Mouse (Mus musculus): ENCODE measurements around the gene Flg2. TPM values are rescaled to one million over a fixed set of nuclear protein-coding genes. Genes with fewer than 3 reads are reported as not detected.

The Flg2 gene
- polyA plus RNA-seq (2012; rRNA removed), result not detected in 2 replicates

DNA sequence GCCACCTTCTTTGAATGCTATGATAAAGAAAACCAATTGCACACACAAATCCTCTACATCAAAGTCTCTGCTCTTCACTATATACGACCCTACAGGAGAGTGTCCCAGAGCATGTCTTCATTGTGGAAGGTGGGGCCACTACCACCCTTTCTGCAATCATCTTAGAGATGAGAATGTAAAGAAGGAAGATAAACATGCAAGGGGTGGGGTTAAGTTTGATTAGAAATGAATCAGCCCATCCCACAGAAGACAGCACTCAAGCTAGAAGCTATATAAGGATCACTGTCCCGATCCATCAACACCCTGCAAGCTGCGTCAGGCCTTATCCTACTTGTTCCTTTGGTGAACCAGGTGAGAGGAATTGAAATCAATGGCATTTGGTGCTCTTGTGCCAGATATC is at the start of gene Flg2:
TSS of gene Flg2 (plus strand) at position 301 of the 400 bp plus-strand sequence.
- 87% methylated on average over 3 of the region's 3 CpGs for WGBS
- Histone ChIP-seq H3K4me3 (replicated peaks; ENCODE audit: insufficient read depth, low read depth, low read length) (no peak within 1 kb of the TSS), H3K27ac (ENCODE audit: insufficient read depth, low read length) (no peak within 1 kb of the TSS), H3K27me3 (ENCODE audit: control insufficient read depth, insufficient read depth, low read length) (no peaks in the 10 kb centered on the region), H3K4me1 (ENCODE audit: control insufficient read depth, insufficient read depth, low read length) (no peaks in the 10 kb centered on the region)
- DNase-seq, result no peak
- TF ChIP-seq CTCF (IDR thresholded peaks at IDR 0.05; ENCODE audit: borderline replicate concordance, insufficient read depth, low read depth, low read length), result no peak
- no peak for TF ChIP-seq POLR2A (IDR thresholded peaks at IDR 0.05; ENCODE audit: borderline replicate concordance, insufficient read depth, low read length)

DNA sequence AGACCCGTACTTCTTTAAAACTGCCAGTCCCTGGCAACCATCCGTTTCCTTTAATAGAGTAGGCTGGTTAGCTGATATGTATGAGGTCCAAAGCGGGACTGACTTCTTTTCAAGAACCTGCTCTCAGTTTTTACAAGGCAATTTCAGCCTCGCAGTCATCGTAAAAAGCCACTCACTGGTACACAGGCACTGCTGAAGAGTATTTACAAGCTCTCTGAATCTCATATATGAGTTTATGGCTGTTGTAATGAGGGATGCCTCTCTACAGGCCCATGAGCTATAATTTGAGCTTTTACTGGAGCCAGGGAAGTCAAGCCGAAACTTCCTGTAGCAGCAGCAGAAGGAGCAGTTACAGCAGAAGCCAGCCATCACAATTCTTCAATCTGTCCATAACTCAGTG is 34.6 kb upstream of the Flg2 start:
- DNase-seq, result no peak
- TF ChIP-seq CTCF (IDR thresholded peaks at IDR 0.05; ENCODE audit: borderline replicate concordance, insufficient read depth, low read depth, low read length), result no peak
- TF ChIP-seq POLR2A (IDR thresholded peaks at IDR 0.05; ENCODE audit: borderline replicate concordance, insufficient read depth, low read length), result no peak
- no peak overlapping the region for H3K4me3 ChIP-seq (replicated peaks; ENCODE audit: insufficient read depth, low read depth, low read length)
- H3K4me1 ChIP-seq (ENCODE audit: control insufficient read depth, insufficient read depth, low read length), result no peaks in the 10 kb centered on the region
- 85% methylated on average over 6 of the region's 6 CpGs for WGBS
- no peak overlapping the region for H3K27ac ChIP-seq (ENCODE audit: insufficient read depth, low read length)
- H3K27me3 ChIP-seq (ENCODE audit: control insufficient read depth, insufficient read depth, low read length), result no peaks in the 10 kb centered on the region

DNA sequence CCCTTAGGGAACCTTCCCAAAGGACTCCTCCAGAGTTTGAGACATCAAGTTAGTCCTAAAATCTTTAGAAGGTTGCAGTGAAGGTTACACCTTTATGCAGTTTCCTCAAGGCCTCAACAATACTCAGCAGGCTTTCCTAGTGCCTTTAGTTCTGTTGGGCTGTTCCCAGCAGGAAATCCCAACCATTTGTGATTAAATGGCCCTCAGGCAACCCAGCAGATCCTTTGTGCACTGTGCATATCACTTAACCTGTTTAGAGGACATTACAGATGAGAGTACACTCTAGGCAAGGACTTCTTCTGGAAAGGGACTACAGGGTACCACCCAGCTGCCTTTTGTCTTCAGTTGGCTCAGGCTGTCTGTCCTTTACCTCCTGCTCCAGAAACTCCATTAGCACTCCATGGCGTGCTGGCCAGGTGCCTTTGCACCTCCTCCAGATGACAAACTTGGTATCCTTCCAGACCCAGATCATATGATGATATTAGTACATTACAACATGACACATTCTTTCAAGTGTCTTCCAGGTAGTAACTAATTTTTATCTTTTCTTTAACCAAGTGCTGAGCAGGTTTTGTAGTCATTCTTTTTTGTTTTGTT is 34.0 kb upstream of the Flg2 start:
- peak in 1 of 2 experiments; percentile 2 for DNase-seq
- 36% methylated on average over 1 of the region's 1 CpGs for WGBS
- Histone ChIP-seq H3K27ac (ENCODE audit: insufficient read depth, low read length) (no peak overlapping the region), H3K4me3 (replicated peaks; ENCODE audit: insufficient read depth, low read depth, low read length) (no peak overlapping the region), H3K4me1 (ENCODE audit: control insufficient read depth, insufficient read depth, low read length) (no peaks in the 10 kb centered on the region), H3K27me3 (ENCODE audit: control insufficient read depth, insufficient read depth, low read length) (no peaks in the 10 kb centered on the region)
- no peak for TF ChIP-seq POLR2A (IDR thresholded peaks at IDR 0.05; ENCODE audit: borderline replicate concordance, insufficient read depth, low read length)
- TF ChIP-seq CTCF (IDR thresholded peaks at IDR 0.05; ENCODE audit: borderline replicate concordance, insufficient read depth, low read depth, low read length), result no peak

DNA sequence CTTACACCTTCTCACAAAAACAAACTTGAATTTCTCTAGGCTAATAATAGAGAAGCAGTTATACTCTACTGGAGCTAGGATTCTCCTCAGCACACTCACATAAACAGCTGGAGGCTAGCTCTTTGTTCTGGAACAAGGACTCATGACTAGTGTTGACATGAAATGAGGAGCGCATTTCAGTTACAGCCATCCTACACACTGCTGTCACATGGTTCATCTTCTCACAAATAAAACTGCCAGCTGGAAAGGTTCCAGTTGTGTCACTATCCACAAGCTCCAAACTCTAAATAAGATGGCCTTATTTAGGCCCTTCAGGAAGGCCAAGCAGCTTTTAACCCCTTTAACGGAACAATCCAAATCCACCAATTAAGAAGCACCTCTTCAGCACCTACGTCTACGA is 16.2 kb upstream of the Flg2 start:
- no peak for DNase-seq
- no peaks in the 10 kb centered on the region for H3K27me3 ChIP-seq (ENCODE audit: control insufficient read depth, insufficient read depth, low read length)
- no peak overlapping the region for H3K27ac ChIP-seq (ENCODE audit: insufficient read depth, low read length)
- 83% methylated on average over 4 of the region's 4 CpGs for WGBS
- H3K4me3 ChIP-seq (replicated peaks; ENCODE audit: insufficient read depth, low read depth, low read length), result no peak overlapping the region
- TF ChIP-seq POLR2A (IDR thresholded peaks at IDR 0.05; ENCODE audit: borderline replicate concordance, insufficient read depth, low read length), result no peak
- TF ChIP-seq CTCF (IDR thresholded peaks at IDR 0.05; ENCODE audit: borderline replicate concordance, insufficient read depth, low read depth, low read length), result no peak
- no peaks in the 10 kb centered on the region for H3K4me1 ChIP-seq (ENCODE audit: control insufficient read depth, insufficient read depth, low read length)

DNA sequence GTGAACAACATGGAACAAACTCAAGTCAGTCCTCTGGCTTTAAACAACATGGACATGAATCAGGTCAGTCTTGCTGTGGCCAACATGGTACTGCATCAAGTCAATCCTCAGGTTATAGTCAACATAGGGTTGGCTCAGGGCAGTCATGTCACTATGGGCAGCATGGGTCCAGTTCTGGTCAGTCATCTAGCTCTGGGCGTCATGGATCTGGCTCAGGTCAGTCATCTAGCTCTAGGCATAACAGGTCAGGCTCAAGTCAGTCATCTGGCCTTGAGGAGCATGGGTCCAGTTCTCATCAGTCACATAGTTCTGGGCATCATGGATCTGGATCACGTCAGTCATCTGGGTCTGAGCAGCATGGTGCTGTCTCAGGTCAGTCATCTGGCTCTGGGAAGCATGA is 4.9 kb downstream of the Flg2 start:
- TF ChIP-seq CTCF (IDR thresholded peaks at IDR 0.05; ENCODE audit: borderline replicate concordance, insufficient read depth, low read depth, low read length) (no peak), POLR2A (IDR thresholded peaks at IDR 0.05; ENCODE audit: borderline replicate concordance, insufficient read depth, low read length) (no peak)
- WGBS, result 79% methylated on average over 2 of the region's 2 CpGs
- Histone ChIP-seq H3K27ac (ENCODE audit: insufficient read depth, low read length) (no peak overlapping the region), H3K27me3 (ENCODE audit: control insufficient read depth, insufficient read depth, low read length) (no peaks in the 10 kb centered on the region), H3K4me3 (replicated peaks; ENCODE audit: insufficient read depth, low read depth, low read length) (no peak overlapping the region), H3K4me1 (ENCODE audit: control insufficient read depth, insufficient read depth, low read length) (no peaks in the 10 kb centered on the region)
- no peak for DNase-seq

DNA sequence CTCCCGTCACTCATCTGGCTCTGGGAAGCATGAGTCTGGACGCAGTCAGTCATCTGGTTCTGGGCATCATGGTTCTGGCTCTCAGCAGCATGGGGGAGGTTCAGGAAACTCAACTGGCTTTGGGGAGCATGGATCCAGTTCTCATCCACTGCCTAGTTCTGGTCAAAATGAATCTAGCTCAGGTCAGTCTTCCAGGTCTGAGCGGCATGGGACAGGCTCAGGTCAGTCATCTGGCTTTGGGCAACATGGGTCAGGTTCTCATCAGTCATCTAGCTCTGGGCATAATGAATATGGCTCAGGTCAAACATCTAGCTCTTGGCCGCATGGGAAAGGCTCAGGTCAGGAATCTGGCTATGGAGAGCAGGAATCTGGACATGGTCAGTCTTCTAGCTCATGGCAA is 5.4 kb downstream of the Flg2 start:
- no peak for DNase-seq
- no peak overlapping the region for H3K27ac ChIP-seq (ENCODE audit: insufficient read depth, low read length)
- H3K27me3 ChIP-seq (ENCODE audit: control insufficient read depth, insufficient read depth, low read length), result no peaks in the 10 kb centered on the region
- TF ChIP-seq POLR2A (IDR thresholded peaks at IDR 0.05; ENCODE audit: borderline replicate concordance, insufficient read depth, low read length) (no peak), CTCF (IDR thresholded peaks at IDR 0.05; ENCODE audit: borderline replicate concordance, insufficient read depth, low read depth, low read length) (no peak)
- H3K4me1 ChIP-seq (ENCODE audit: control insufficient read depth, insufficient read depth, low read length), result no peaks in the 10 kb centered on the region
- H3K4me3 ChIP-seq (replicated peaks; ENCODE audit: insufficient read depth, low read depth, low read length), result no peak overlapping the region
- 91% methylated on average over 4 of the region's 4 CpGs for WGBS

Other genes with a start within 250 kb of the Flg2 start
- gene Lce3d, start 239.9 kb upstream of the Flg2 start, polyA plus RNA-seq (2012; rRNA removed), result not detected in 2 replicates
- gene Lce3e, start 230.2 kb upstream of the Flg2 start, polyA plus RNA-seq (2012; rRNA removed), result not detected in 2 replicates
- not detected in 2 replicates for gene Lce3f, start 205.1 kb upstream of the Flg2 start, polyA plus RNA-seq (2012; rRNA removed)
- gene Crct1, start 181.6 kb upstream of the Flg2 start, polyA plus RNA-seq (2012; rRNA removed), result not detected in 2 replicates
- gene Lce1m, start 178.2 kb upstream of the Flg2 start, polyA plus RNA-seq (2012; rRNA removed), result not detected in 2 replicates
- gene Gm4858, start 128.5 kb upstream of the Flg2 start, polyA plus RNA-seq (2012; rRNA removed), result not detected in 2 replicates
- gene Crnn, start 52.5 kb upstream of the Flg2 start, polyA plus RNA-seq (2012; rRNA removed), result not detected in 2 replicates
- gene Flg, start 76.2 kb downstream of the Flg2 start, polyA plus RNA-seq (2012; rRNA removed), result not detected in 2 replicates
- not detected in 2 replicates for gene Hrnr, start 122.5 kb downstream of the Flg2 start, polyA plus RNA-seq (2012; rRNA removed)
- gene Rptn, start 196.4 kb downstream of the Flg2 start, polyA plus RNA-seq (2012; rRNA removed), result not detected in 2 replicates
- 0.79 and 0.82 TPM in 2 replicates for gene Tchh, start 245.1 kb downstream of the Flg2 start, polyA plus RNA-seq (2012; rRNA removed)

Measured in cerebellum, adult 2 months (tissue).